In genomic region chr6:135362098-135362458, GRCm38 (mm10) we compare ENCODE assay signal across 12 mouse cellular contexts. TPM values are rescaled to one million over a fixed set of nuclear protein-coding genes. Genes with fewer than 3 reads are reported as not detected.
DNase-seq lines count a peak whose midpoint lies in the region; ATAC-seq and TF ChIP-seq lines count a peak whose summit lies in the region.
"Had no signal": no experiment of that assay in that cellular context is flagged by ENCODE, and none has a peak within 500 bp of the region (broad histone marks: within the 10 kb centered on the region; RNA-seq: fewer than 3 reads in every experiment).

No protein-coding gene starts in this region.

- H3K4me2 ChIP-seq in kidney, postnatal 0 days (ENCODE audit: low read length) = peak overlapping the region; percentile 59
- H3K4me2 ChIP-seq in embryonic facial prominence, embryonic 15.5 days (replicated peaks) = peak overlapping the region; percentile 55
- H3K4me2 ChIP-seq in myocyte (ENCODE audit: low read depth) = peak overlapping the region; percentile 93

- peaks cover 41% of the 10 kb centered on the region for H3K79me2 ChIP-seq in myocyte (ENCODE audit: control insufficient read depth, insufficient read depth)

- intact Hi-C loops in gastrocnemius, adult 2 months (cut with DNase I) = loop anchor here (5.0 kb wide), 1 partner anchor 45 kb away; no protein-coding TSS in a partner anchor
- intact Hi-C loops in left cerebral cortex, adult 2 months (cut with DNase I) = no loop called here

- no peak for DNase-seq in gastrocnemius, adult 2 months
- no peak for DNase-seq in gastrocnemius, postnatal 4 days (ENCODE audit: low spot score in 2 of 2)
- DNase-seq in kidney, postnatal 0 days (ENCODE audit: low spot score) = no peak
- DNase-seq in kidney, adult 18-20 months = no peak
- no peak for DNase-seq in left cerebral cortex, adult 2 months (ENCODE audit: extremely low spot score in 1 of 2, low spot score in 2 of 2)
- no peak for DNase-seq in left cerebral cortex, adult 8-10 months (ENCODE audit: low spot score in 2 of 2)
- DNase-seq: cerebellum, adult 8-10 months had no signal

- no peaks in the 10 kb centered on the region for H3K9me3 ChIP-seq in kidney, postnatal 0 days (replicated peaks; ENCODE audit: low read length)
- no peaks in the 10 kb centered on the region for H3K9me3 ChIP-seq in embryonic facial prominence, embryonic 15.5 days (replicated peaks)

- WGBS in kidney, postnatal 0 days = 41% methylated on average over 3 of the region's 3 CpGs
- WGBS in embryonic facial prominence, embryonic 15.5 days = 61% methylated on average over 3 of the region's 3 CpGs

- TF ChIP-seq POLR2A in myocyte (IDR thresholded peaks at IDR 0.05; ENCODE audit: insufficient read length, low read depth) = no peak

- H3K36me3 ChIP-seq in kidney, postnatal 0 days (ENCODE audit: insufficient read depth, low read length) = no peaks in the 10 kb centered on the region
- H3K36me3 ChIP-seq in embryonic facial prominence, embryonic 15.5 days = peaks cover 10% of the 10 kb centered on the region; the same call in 1 of the 2 replicates
- no peaks in the 10 kb centered on the region for H3K36me3 ChIP-seq in myocyte (ENCODE audit: control insufficient read depth, insufficient read depth)

- ATAC-seq in kidney, postnatal 0 days (replicated peaks; ENCODE audit: low FRiP score, low read depth) = peak; percentile 23
- no peak for ATAC-seq in embryonic facial prominence, embryonic 15.5 days (ENCODE audit: insufficient number of reproducible peaks, low FRiP score, low TSS enrichment, low read depth)

- peak overlapping the region; percentile 76 for H3K4me3 ChIP-seq in gastrocnemius, adult 2 months
- no peak overlapping the region for H3K4me3 ChIP-seq in kidney, postnatal 0 days (replicated peaks; ENCODE audit: low read depth, low read length)
- H3K4me3 ChIP-seq in embryonic facial prominence, embryonic 15.5 days (replicated peaks) = peak overlapping the region; percentile 52
- peak overlapping the region; percentile 71 for H3K4me3 ChIP-seq in myocyte
- no peak overlapping the region for H3K4me3 ChIP-seq in left cerebral cortex, adult 2 months

- H3K4me1 ChIP-seq in kidney, postnatal 0 days (replicated peaks; ENCODE audit: insufficient read depth, low read length) = peaks cover 26% of the 10 kb centered on the region
- peaks cover 43% of the 10 kb centered on the region for H3K4me1 ChIP-seq in embryonic facial prominence, embryonic 15.5 days

- H3K27me3 ChIP-seq in kidney, postnatal 0 days (ENCODE audit: insufficient read depth, low read length) = no peaks in the 10 kb centered on the region
- H3K27me3 ChIP-seq in embryonic facial prominence, embryonic 15.5 days = no peaks in the 10 kb centered on the region
- H3K27me3 ChIP-seq in myocyte (ENCODE audit: control insufficient read depth, insufficient read depth, insufficient read length) = no peaks in the 10 kb centered on the region

- H3K27ac ChIP-seq in gastrocnemius, adult 2 months = peak overlapping the region; percentile 92
- H3K27ac ChIP-seq in kidney, postnatal 0 days = peak overlapping the region; percentile 95
- H3K27ac ChIP-seq in embryonic facial prominence, embryonic 15.5 days (replicated peaks) = peak overlapping the region; percentile 98
- no peak overlapping the region for H3K27ac ChIP-seq in left cerebral cortex, adult 2 months

- TF ChIP-seq CTCF in gastrocnemius, adult 2 months (IDR thresholded peaks at IDR 0.05) = no peak
- no peak for TF ChIP-seq CTCF in kidney, postnatal 0 days (IDR thresholded peaks at IDR 0.05; ENCODE audit: low read depth)
- no peak for TF ChIP-seq CTCF in left cerebral cortex, adult 2 months (IDR thresholded peaks at IDR 0.05)

- H3K9ac ChIP-seq in kidney, postnatal 0 days (ENCODE audit: low read depth, low read length) = 0 out of 2 replicates have a peak overlapping the region, but pooled peaks have one; percentile 67
- H3K9ac ChIP-seq in embryonic facial prominence, embryonic 15.5 days = no peak overlapping the region

- H3ac ChIP-seq in myocyte (ENCODE audit: control insufficient read depth, insufficient read length) = no peak overlapping the region

TF ChIP-seq in myocyte, 11 proteins besides CTCF, POLR2A, EP300 and RAD21:
- TF ChIP-seq MYOD1 (IDR thresholded peaks at IDR 0.05; ENCODE audit: control insufficient read depth in 1 of 3, insufficient read length in 2 of 3, low read depth in 2 of 3) (no peak), USF1 (IDR thresholded peaks at IDR 0.05; ENCODE audit: low read depth) (no peak), REST (IDR thresholded peaks at IDR 0.05; ENCODE audit: insufficient read depth, insufficient read length) (no peak), POLR2AphosphoS2 (IDR thresholded peaks at IDR 0.05; ENCODE audit: insufficient read length, low read depth) (no peak), TCF3 (IDR thresholded peaks at IDR 0.05; ENCODE audit: insufficient read length, low read depth) (no peak), MYOG (IDR thresholded peaks at IDR 0.05; ENCODE audit: control insufficient read depth in 1 of 3, insufficient read depth in 1 of 3, insufficient read length in 2 of 3, low read depth in 2 of 3) (no peak), TCF12 (IDR thresholded peaks at IDR 0.05; ENCODE audit: insufficient read depth, poor library complexity, severe bottlenecking) (no peak), CEBPB (IDR thresholded peaks at IDR 0.05; ENCODE audit: insufficient read depth, poor library complexity, severe bottlenecking) (no peak), SRF (IDR thresholded peaks at IDR 0.05; ENCODE audit: control insufficient read depth, insufficient read length, low read depth) (no peak), MAX (IDR thresholded peaks at IDR 0.05; ENCODE audit: low read depth) (no peak), E2F4 (IDR thresholded peaks at IDR 0.05; ENCODE audit: insufficient read depth) (no peak)

RNA-seq across cellular contexts. Expression of gene Emp1, which starts 0.3 kb away (rescaled TPM):
- total RNA-seq in gastrocnemius, adult 2 months (2021) = 10 to 100 TPM; 20.3 to 60.2 TPM
- 100 to 1,000 TPM; 241 to 251 TPM for total RNA-seq in gastrocnemius, postnatal 4 days (2021)
- 54.7 and 55.7 TPM in 2 replicates for polyA plus RNA-seq in kidney, postnatal 0 days (2015; fragmentation: Nextera tagmentation; extraction: Ambion mirVana)
- 172 and 177 TPM in 2 replicates for polyA plus RNA-seq in embryonic facial prominence, embryonic 15.5 days (2015; fragmentation: Nextera tagmentation; extraction: Ambion mirVana)
- polyA plus RNA-seq in myocyte (2012; fragmentation: generic; extraction: Trizol) = 112 TPM
- 1 to 10 TPM; 2.6 TPM for total RNA-seq in left cerebral cortex, adult 2 months (2021)
- total RNA-seq in left cerebral cortex, adult 8-10 months (2022) = 1 to 10 TPM; 1.6 to 1.9 (median 1.7) TPM
- total RNA-seq: granulocyte monocyte progenitor cell, adult 5-6 weeks had no signal

RNA-seq across cellular contexts. Expression of gene Pbp2, which starts 51.9 kb away (rescaled TPM):
- total RNA-seq in gastrocnemius, adult 2 months (2021) = under 1 TPM in 1 of 2 experiments, not detected in 1; 0.17 TPM
- under 1 TPM in 1 of 2 experiments, not detected in 1; 0.49 TPM for total RNA-seq in gastrocnemius, postnatal 4 days (2021)
- 0.20 and 0.42 TPM in 2 replicates for polyA plus RNA-seq in kidney, postnatal 0 days (2015; fragmentation: Nextera tagmentation; extraction: Ambion mirVana)
- 0.91 and 1.5 TPM in 2 replicates for polyA plus RNA-seq in embryonic facial prominence, embryonic 15.5 days (2015; fragmentation: Nextera tagmentation; extraction: Ambion mirVana)
- 0.16 TPM for polyA plus RNA-seq in myocyte (2012; fragmentation: generic; extraction: Trizol)
- under 1 TPM; 0.28 to 0.54 TPM for total RNA-seq in left cerebral cortex, adult 2 months (2021)
- under 1 TPM in 1 of 4 experiments, not detected in 3; 0.48 TPM for total RNA-seq in left cerebral cortex, adult 8-10 months (2022)
- total RNA-seq: adrenal gland, adult 8-10 months; granulocyte monocyte progenitor cell, adult 5-6 weeks had no signal
- polyA plus RNA-seq: large intestine, adult 2 months had no signal

Comparison
In these comparisons a context has a peak if more than half of its experiments do, and no peak if none do; other contexts are left out.
1. H3K4me3 ChIP-seq: peak in gastrocnemius, adult 2 months (single experiment), embryonic facial prominence, embryonic 15.5 days (single experiment) and myocyte (single experiment); none in kidney, postnatal 0 days (single experiment) and left cerebral cortex, adult 2 months (single experiment).
2. RNA of gene Emp1, which starts 0.3 kb away (total RNA-seq): 241 to 251 TPM in gastrocnemius, postnatal 4 days and 20.3 to 60.2 TPM in gastrocnemius, adult 2 months; 2.6 TPM in left cerebral cortex, adult 2 months and 1.6 to 1.9 TPM in left cerebral cortex, adult 8-10 months; every median in the first group is over 4 times any median in the second.
3. Peak in every context shown above with its lines, with median percentiles within 50 percentile points of each other: H3K4me2 ChIP-seq.